Mouse (Mus musculus): Measurements from ENCODE around the gene Hs1bp3. TPM values are rescaled to one million over a fixed set of nuclear protein-coding genes. Genes with fewer than 3 reads are reported as not detected.

Hs1bp3 gene
- polyA plus RNA-seq, 1 experiment = 15.4 TPM

- no peak for TF ChIP-seq POLR2A (IDR thresholded peaks at IDR 0.05; ENCODE audit: extremely low read depth, insufficient read depth, low read length)
- TF ChIP-seq CTCF (IDR thresholded peaks at IDR 0.05; ENCODE audit: extremely low read depth, insufficient read depth, low read length) = peak; percentile 85
- Histone ChIP-seq H3K27ac (ENCODE audit: insufficient read depth, low read length) (no peak overlapping the region), H3K4me1 (ENCODE audit: control insufficient read depth, insufficient read depth, low read length) (no peaks in the 10 kb centered on the region), H3K4me3 (ENCODE audit: insufficient read depth, low read length) (no peak overlapping the region)
Measured at GRCm38 (mm10) chr12:8320084-8320713, 7.0 kb downstream of the Hs1bp3 start.

- Histone ChIP-seq H3K27ac (ENCODE audit: insufficient read depth, low read length) (no peak overlapping the region), H3K4me3 (ENCODE audit: insufficient read depth, low read length) (no peak overlapping the region), H3K4me1 (ENCODE audit: control insufficient read depth, insufficient read depth, low read length) (no peaks in the 10 kb centered on the region)
- TF ChIP-seq CTCF (IDR thresholded peaks at IDR 0.05; ENCODE audit: extremely low read depth, insufficient read depth, low read length) (no peak), POLR2A (IDR thresholded peaks at IDR 0.05; ENCODE audit: extremely low read depth, insufficient read depth, low read length) (no peak)
Measured at GRCm38 (mm10) chr12:8321506-8321905, 8.3 kb downstream of the Hs1bp3 start.

GRCm38 (mm10) chr12:8324086-8324485 lies 10.9 kb downstream of the Hs1bp3 start:
- TF ChIP-seq CTCF (IDR thresholded peaks at IDR 0.05; ENCODE audit: extremely low read depth, insufficient read depth, low read length) = no peak
- no peak for TF ChIP-seq POLR2A (IDR thresholded peaks at IDR 0.05; ENCODE audit: extremely low read depth, insufficient read depth, low read length)
- Histone ChIP-seq H3K4me3 (ENCODE audit: insufficient read depth, low read length) (no peak overlapping the region), H3K27ac (ENCODE audit: insufficient read depth, low read length) (no peak overlapping the region), H3K4me1 (ENCODE audit: control insufficient read depth, insufficient read depth, low read length) (0 out of 2 replicates have a peak, but pooled peaks cover 1% of the 10 kb centered on the region)

- Histone ChIP-seq H3K4me1 (ENCODE audit: control insufficient read depth, insufficient read depth, low read length) (0 out of 2 replicates have a peak, but pooled peaks cover 1% of the 10 kb centered on the region), H3K4me3 (ENCODE audit: insufficient read depth, low read length) (no peak overlapping the region), H3K27ac (ENCODE audit: insufficient read depth, low read length) (peak overlapping the region; percentile 73)
- TF ChIP-seq CTCF (IDR thresholded peaks at IDR 0.05; ENCODE audit: extremely low read depth, insufficient read depth, low read length) (no peak), POLR2A (IDR thresholded peaks at IDR 0.05; ENCODE audit: extremely low read depth, insufficient read depth, low read length) (no peak)
Measured at GRCm38 (mm10) chr12:8325245-8325942, 12.2 kb downstream of the Hs1bp3 start.

- H3K4me3 ChIP-seq (ENCODE audit: insufficient read depth, low read length) = no peak overlapping the region
- no peak for TF ChIP-seq CTCF (IDR thresholded peaks at IDR 0.05; ENCODE audit: extremely low read depth, insufficient read depth, low read length)
- TF ChIP-seq POLR2A (IDR thresholded peaks at IDR 0.05; ENCODE audit: extremely low read depth, insufficient read depth, low read length) = 0 out of 2 replicates have a peak, but pooled peaks have one; percentile 4
- 0 out of 2 replicates have a peak, but pooled peaks cover 1% of the 10 kb centered on the region for H3K4me1 ChIP-seq (ENCODE audit: control insufficient read depth, insufficient read depth, low read length)
- peak overlapping the region; percentile 73 for H3K27ac ChIP-seq (ENCODE audit: insufficient read depth, low read length)
Measured at GRCm38 (mm10) chr12:8325943-8326522, 12.8 kb downstream of the Hs1bp3 start.

- H3K4me3 ChIP-seq (ENCODE audit: insufficient read depth, low read length) = no peak overlapping the region
- TF ChIP-seq CTCF (IDR thresholded peaks at IDR 0.05; ENCODE audit: extremely low read depth, insufficient read depth, low read length) (peak; percentile 82), POLR2A (IDR thresholded peaks at IDR 0.05; ENCODE audit: extremely low read depth, insufficient read depth, low read length) (no peak)
- peaks cover 1% of the 10 kb centered on the region for H3K4me1 ChIP-seq (ENCODE audit: control insufficient read depth, insufficient read depth, low read length)
- H3K27ac ChIP-seq (ENCODE audit: insufficient read depth, low read length) = peak overlapping the region; percentile 62
Measured at GRCm38 (mm10) chr12:8326825-8327674, 13.8 kb downstream of the Hs1bp3 start.

GRCm38 (mm10) chr12:8327675-8328053 lies 14.4 kb downstream of the Hs1bp3 start:
- TF ChIP-seq CTCF (IDR thresholded peaks at IDR 0.05; ENCODE audit: extremely low read depth, insufficient read depth, low read length) (no peak), POLR2A (IDR thresholded peaks at IDR 0.05; ENCODE audit: extremely low read depth, insufficient read depth, low read length) (no peak)
- H3K27ac ChIP-seq (ENCODE audit: insufficient read depth, low read length) = peak overlapping the region; percentile 54
- peaks cover 3% of the 10 kb centered on the region for H3K4me1 ChIP-seq (ENCODE audit: control insufficient read depth, insufficient read depth, low read length)
- H3K4me3 ChIP-seq (ENCODE audit: insufficient read depth, low read length) = no peak overlapping the region

- TF ChIP-seq POLR2A (IDR thresholded peaks at IDR 0.05; ENCODE audit: extremely low read depth, insufficient read depth, low read length) (no peak), CTCF (IDR thresholded peaks at IDR 0.05; ENCODE audit: extremely low read depth, insufficient read depth, low read length) (no peak)
- no peak overlapping the region for H3K27ac ChIP-seq (ENCODE audit: insufficient read depth, low read length)
Measured at GRCm38 (mm10) chr12:8329236-8329635, 16.0 kb downstream of the Hs1bp3 start.

More at GRCm38 (mm10) chr12:8329236-8329635, 16.0 kb downstream of the Hs1bp3 start:
- Histone ChIP-seq H3K4me1 (ENCODE audit: control insufficient read depth, insufficient read depth, low read length) (peaks cover 5% of the 10 kb centered on the region), H3K4me3 (ENCODE audit: insufficient read depth, low read length) (no peak overlapping the region)

Measured in cortical plate, adult 2 months (tissue).